Mouse (Mus musculus) retina, adult 2 months (tissue): Measurements from ENCODE around the gene Gbp8.
"Not testable (repeated sequence)": the region's sequence is repeated elsewhere in the genome, so short reads cannot be mapped to it uniquely, and the experiment has no call there.

ENCODE experiments used
- DNase-seq: peaks from one replicate; pipeline ENCODE4 v3.0.0-alpha.2; 2012; ENCODE audit warnings: low read depth, low spot score

The Gbp8 gene

GRCm38 (mm10) chr5:105139409-105140088 is at the start of gene Gbp8, which contains the start of the genes Gbp9 and Gbp4:
Gene Gbp8 (minus strand): TSS chr5:105139540.
Gene Gbp9 (minus strand): TSS chr5:105139539.
Gene Gbp4 (minus strand): TSS chr5:105139586.
- DNase-seq: not testable (repeated sequence)

GRCm38 (mm10) chr5:105181446-105181845 is 42.1 kb upstream of the Gbp8 start:
- DNase-seq: no peak

DNA sequence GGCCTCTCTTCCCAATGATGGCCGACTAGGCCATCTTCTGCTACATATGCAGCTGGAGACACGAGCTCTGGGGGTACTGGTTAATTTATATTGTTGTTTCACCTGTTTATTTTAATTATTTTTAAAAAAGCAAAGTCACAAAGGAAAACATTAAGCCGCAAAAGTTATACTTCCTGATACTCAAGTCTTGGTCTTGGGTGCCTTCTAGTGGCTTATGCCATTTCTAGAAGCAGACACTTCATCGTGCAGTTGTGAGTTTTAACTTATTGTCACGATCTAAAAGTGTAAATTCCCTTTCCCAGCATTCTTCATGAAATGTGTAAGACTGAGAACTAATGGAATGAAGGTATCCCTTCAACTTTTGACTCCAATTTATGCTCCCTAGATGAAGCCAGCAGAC is 17.2 kb upstream of the Gbp8 start:
- DNase-seq: no peak

DNA sequence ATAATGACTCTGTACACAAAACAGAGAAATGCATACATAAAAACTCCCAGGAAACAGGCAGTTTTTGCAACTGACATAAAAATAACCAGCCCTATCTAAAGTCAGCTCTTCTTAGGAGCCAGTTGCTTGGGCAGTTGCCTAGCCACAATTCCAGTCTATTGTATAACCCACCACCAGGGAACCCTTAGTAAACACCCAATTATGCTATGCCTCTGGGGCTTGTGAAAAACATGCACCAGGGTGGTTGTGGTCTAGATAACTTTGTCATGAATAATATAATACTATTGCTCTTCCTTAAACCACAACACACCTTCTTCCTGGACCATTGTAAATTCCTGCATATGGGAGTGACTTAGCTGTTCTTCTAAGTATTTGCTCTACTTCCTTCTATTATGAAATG is 14.7 kb upstream of the Gbp8 start:
- no peak for DNase-seq

- not testable (repeated sequence) for DNase-seq
Observed at GRCm38 (mm10) chr5:105148062-105148461, 8.7 kb upstream of the Gbp8 start.

- DNase-seq: no peak
Observed at GRCm38 (mm10) chr5:105146447-105146846, 7.1 kb upstream of the Gbp8 start.

DNA sequence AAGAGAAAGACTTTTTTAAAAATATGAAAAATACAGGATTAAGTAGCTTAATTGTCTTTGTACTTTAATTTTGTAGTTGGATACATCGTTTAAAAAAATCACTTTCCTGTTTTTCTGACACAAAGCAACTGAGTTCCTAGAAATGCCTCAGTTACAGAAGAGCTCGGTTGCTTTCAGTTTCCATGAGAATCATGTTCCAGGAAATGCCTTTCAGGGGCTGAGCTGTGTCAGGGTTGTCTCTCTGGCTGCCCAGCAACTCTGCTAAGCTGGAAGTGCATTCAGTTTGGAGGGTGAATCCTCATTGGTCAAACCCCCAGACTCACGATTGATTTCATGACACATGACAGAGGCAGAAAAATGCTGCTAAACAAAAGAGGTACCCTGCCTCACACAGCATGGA is 6.4 kb upstream of the Gbp8 start:
- DNase-seq: not testable (repeated sequence)

DNA sequence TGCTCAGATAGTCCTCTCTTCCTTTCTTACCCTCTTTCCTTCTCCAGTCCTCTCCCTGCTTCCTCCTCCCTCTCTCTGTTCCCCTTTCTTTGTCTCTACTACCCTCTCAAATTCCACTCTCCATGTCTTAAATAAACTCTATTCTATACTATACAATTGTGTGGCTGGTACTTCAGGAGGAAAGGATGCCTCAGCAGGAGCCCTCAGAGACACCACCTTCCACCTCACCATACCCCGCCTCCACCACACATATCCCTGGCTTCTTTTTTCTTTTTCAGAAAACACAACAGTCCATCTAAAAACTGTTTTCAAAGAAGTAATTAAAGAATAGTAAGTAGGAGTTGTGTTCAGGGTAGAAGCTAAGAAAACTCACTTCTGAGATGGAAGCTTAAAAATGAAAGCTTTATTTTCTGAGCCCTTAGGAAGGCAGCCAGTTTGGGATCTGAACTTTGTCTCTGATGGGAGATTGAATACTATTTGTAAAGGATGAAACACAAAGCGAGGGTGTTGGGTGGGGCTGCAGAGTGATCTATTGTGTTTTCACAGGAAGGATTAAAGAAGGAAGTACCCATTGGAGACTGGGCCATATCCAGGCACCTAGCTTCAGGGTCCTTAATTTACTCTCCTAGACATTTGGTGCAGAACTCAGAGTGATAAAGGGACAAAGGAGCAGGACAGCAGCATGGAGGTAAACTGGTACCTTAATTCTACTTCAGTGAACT is 910 bp upstream of the Gbp8 start:
- not testable (repeated sequence) for DNase-seq

DNA sequence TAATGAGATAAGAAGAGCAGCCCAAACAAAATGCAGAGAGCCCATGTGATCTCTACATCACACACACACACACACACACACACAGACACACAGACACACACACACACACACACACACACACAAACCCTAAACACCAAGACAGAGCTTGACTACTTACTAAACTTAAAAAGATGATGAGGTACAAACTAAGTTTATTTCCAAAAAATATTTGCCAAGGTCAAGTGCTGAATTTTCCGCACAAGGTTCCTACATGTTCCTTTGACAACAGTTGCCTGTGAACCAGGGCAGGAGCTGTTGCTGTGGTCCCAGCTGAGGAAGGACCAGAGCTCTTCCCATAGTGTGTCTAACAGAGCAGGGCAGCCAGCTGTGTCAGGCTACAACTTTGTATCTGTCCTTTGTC is 434 bp downstream of the Gbp8 start:
- no peak for DNase-seq

DNA sequence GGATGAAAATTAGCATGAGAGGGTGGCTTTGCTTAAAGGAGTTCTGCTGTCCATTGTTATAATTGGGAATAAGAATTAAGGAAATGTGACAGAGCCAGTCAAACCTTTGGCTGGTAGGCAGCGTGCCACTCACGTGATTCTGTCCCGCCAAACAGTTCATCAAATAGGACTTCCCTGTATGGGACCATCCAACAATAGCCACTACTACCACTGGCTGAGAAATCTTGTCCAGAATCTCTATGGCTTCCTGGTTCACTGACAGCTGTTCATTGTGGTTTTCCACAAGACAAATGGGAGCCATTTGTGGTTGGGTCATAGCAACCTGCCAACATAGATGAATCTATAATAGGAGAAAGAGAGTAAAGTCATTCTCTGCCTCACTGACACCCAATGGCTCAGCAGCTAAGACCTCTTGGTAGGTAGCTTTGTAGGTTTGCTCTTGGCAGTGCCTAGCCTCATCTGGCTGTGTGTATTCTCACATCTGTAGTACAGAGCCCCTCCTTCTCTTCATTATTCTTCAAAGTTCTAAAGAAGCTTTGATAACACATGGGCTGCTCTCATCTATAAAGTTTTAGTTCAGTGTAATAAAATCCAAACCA is 2.5 kb downstream of the Gbp8 start:
- DNase-seq: not testable (repeated sequence)

GRCm38 (mm10) chr5:105121731-105122130 is 17.6 kb downstream of the Gbp8 start:
- not testable (repeated sequence) for DNase-seq

DNA sequence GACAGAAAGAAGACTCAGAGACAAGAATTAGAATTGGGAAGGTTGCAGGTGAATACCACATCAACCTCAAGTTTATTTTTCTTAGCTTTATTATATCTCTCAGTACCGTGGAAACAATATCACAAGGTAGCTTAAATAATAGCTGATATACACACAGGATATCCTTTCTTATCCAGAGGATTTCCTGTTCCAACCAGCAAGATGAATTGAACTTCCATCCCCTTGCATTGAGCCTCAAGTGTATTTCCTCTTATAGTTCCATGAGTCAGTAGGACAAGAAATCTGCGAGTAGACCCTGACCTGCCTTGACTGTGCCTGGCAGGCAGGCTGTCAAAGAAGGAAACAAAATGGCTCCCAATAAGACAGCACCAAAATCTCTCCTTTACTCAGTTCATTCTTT is 23.6 kb downstream of the Gbp8 start:
- no peak for DNase-seq

DNA sequence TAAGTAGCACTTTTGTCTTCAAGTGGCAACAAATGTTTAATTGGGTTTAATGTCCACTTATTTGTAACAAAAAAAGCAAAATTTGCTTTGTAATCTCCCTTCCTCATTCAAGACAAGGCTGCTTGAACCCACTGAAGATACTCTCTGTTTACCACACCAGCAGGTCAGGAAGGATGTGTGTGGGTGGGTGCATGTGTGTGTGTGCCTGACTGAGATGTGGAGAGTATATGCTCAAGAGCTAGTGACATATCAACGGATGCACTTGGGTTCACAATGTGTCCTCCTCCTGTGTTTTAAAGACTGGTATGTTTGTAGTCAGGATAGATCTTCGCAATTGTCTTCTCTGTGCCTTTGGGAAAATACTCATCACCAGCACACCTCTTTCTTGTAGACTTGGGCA is 24.6 kb downstream of the Gbp8 start:
- no peak for DNase-seq

GRCm38 (mm10) chr5:105113656-105114055 is 25.7 kb downstream of the Gbp8 start:
- no peak for DNase-seq

GRCm38 (mm10) chr5:105110271-105110852 is 29.0 kb downstream of the Gbp8 start:
- not testable (repeated sequence) for DNase-seq

GRCm38 (mm10) chr5:105109775-105110174 is 29.6 kb downstream of the Gbp8 start:
- DNase-seq: not testable (repeated sequence)

DNA sequence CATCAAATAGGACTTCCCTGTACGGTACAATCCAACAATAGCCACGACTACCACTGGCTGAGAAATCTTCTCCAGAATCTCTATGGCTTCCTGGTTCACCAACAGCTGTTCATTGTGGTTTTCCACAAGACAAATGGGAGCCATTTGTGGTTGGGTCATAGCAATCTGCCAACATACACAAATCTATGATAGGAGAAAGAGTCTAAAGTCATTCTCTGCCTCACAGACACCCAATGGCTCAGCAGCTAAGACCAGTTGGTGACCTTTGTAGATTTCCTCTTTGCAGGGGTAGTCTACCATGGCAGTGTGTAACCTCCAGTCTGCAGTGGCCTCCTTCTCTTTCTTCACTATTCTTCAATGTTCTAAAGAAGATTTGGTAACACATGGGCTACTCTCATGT is 33.7 kb downstream of the Gbp8 start:
- DNase-seq: not testable (repeated sequence)

GRCm38 (mm10) chr5:105081900-105082299 is 57.4 kb downstream of the Gbp8 start:
- DNase-seq: no peak

DNA sequence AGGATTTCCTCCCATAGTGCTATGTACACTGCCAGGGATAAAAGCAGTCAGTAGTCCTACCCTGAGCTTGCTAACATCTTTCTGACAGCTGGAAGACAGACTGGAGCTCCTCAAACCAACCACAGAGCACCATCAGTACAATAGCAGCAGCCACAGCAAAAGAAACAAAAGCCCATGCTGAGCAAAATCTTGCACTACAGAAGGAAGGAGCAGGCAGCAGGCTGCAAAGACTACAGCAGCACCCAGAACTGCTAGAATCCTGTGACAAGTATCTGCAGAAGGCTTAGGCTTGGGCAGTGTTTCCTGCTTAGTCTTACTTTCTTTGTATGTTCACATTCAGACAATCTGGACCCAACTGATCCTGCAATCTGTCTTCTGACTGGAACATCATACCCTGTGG is 71.0 kb downstream of the Gbp8 start:
- not testable (repeated sequence) for DNase-seq

GRCm38 (mm10) chr5:105064443-105064842 is 74.9 kb downstream of the Gbp8 start:
- not testable (repeated sequence) for DNase-seq

GRCm38 (mm10) chr5:105063321-105063720 is 76.0 kb downstream of the Gbp8 start:
- DNase-seq: no peak

DNA sequence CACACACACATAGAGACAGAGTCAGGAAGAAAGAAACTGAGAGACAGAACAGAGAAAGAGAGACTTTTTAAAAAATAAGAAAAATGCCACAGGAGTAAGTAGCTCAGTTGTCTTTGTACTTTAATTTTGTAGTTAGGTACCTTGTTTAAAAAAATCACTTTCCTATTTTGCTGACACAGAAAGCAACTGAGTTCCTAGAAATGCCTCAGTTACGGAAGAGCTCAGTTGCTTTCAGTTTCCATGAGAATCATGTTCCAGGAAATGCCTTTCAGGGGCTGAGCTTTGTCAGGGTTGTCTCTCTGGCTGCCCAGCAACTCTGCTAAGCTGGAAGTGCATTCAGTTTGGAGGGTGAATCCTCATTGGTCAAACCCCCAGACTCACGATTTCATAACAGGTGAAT is 76.9 kb downstream of the Gbp8 start:
- DNase-seq: not testable (repeated sequence)
